Mouse (Mus musculus): ENCODE measurements at regions not wholly inside any gene's neighbourhood (a gene's known extent, or its start where the extent isn't known, plus 50 kb on each side); places are given as distances from the start of the nearest gene placed in this dataset.

- no peak for TF ChIP-seq POLR2A (IDR thresholded peaks at IDR 0.05; ENCODE audit: borderline replicate concordance, insufficient read depth, low read length)
- no peak for TF ChIP-seq CTCF (IDR thresholded peaks at IDR 0.05; ENCODE audit: borderline replicate concordance, insufficient read depth, low read depth, low read length)
These were observed 219.3 kb downstream of the Brms1l start for GRCm38 (mm10) chr12:56055382-56055781.

Measured in cerebellum, adult 2 months (tissue).